Mouse (Mus musculus): ENCODE measurements around the gene Dcdc2a.

Dcdc2a gene

DNA sequence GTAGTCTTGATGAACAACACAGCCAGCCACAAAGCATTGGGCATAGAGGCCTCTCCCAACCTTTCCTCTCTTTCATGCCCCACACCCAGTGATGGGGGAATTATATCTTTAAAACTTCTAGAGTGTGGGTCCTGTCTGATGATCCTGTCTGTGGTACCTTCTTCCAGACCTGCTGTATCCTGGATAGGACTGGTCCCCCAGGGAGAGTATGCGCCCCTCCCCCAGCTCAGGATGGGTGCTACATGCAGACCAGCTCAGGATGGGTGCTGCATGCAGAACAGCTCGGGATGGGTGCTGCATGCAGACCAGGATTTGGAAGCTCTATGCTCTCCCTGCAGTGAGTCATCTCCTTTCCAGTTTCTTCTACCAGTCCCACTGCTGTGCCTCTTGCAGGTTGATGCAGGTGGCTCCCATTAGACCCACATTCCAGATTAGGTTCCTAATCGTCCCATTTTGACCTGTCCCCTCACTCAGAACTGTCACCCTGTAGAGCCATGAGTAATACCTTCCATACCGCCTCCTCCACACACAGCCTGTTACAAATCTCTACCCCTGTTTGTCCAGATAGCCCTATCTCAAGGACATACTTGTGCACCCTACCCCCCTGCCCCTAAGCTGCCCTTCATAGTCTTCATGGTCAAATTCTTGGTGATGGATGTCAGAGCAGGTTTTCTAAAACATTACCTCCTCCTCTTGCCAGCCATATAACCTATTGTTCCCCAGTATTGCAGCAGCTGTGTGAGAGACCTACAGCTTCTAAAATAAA lies 122.6 kb downstream of the Dcdc2a start:
- no peak for DNase-seq (ENCODE audit: low spot score)

DNA sequence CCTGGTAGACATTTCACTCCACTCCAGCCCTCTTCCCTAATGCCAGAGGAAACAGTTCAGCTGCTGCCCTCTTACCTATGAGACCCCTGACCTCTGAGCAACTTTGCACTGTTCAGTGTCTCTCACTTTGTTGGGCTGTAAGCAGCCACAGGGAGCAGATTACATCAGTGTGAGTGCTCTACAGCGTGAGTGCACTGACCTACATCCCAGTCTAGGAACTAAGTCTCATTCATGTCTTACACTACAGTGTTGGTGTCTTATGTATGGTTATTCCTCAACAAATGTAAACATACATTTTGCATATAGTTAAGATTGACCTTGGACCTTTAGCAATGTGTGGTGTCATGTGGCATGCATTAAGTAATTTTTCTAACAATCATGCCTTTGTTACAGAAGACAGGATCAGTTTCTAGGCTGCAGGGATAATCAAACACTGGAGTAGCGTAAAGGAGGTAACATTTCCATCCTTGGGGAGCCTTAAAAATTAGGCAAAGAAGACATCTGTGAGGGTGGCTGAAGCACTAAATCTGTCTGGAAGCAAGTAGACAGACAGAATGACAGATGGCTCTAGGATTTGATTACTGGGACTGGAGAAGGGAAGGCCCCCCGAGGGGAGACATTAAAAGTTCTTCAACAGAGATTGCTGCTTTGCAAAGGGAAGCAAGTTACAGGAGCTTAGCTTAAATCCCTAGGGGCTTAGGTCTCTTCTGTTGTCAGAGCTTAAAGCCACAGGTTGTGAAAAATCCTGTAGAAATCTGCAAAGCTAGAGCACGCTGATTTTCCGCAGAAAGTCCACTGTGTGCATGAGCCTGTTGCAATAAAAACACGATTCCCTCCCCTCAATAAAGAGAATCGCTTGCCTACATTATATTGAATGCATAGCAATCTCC lies 130.9 kb downstream of the Dcdc2a start:
- peak; percentile 9 for DNase-seq (ENCODE audit: low spot score)

GRCm38 (mm10) chr13:25187326-25187710 lies 131.5 kb downstream of the Dcdc2a start:
- DNase-seq (ENCODE audit: low spot score) = peak; percentile 33

DNA sequence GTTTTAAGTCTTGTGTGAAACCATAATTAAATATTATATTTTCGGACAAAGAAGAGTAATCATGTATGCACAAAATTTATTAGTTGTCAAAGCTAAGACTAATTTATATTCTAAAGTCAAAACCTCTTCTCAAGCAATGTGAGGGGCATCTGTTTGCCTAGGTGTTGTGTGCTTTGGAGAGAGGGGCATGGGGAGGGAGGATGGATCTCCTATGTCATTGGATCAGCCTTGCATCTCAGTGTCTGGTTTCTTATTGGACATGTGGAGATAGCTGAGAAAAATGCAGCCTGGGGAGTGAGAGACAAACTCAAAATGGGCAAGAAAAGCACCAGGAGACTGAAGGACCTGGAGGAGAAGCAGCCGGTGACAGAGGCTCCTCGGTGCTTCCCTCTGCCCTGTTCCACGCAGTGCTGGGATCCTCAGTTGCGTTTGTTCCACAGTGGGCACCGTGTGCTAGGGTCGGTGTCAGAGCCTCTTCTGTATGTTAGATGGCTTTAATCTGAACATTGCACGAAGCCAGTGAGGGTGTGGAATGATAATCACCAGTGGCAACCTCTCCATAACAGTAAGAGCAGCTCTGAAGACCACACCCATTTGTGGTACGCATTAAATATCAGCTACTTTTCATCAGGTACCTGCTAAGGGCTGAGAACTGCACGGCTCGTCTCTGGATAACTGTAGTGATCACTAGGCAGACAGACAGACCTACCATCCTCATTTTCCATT lies 133.8 kb downstream of the Dcdc2a start:
- no peak for DNase-seq (ENCODE audit: low spot score)

DNA sequence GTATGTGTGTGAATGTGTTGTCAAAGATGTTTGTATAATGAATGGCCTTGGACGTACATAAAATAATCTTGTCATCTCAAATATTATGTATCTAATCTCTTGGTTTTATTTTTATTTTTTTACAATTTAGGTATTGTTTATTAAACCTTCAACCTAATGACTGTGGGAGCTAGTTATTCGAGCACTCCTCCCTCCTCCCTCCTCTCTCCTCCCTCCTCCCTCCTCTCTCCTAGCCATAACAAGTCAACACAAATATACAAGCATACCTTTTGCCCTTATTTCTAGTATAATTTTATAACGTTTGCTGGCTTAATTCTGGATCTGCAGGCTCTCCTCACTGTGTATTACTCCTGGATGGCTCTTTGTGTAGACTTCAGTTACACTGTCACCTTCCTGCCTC lies 134.4 kb downstream of the Dcdc2a start:
- no peak for DNase-seq (ENCODE audit: low spot score)

DNA sequence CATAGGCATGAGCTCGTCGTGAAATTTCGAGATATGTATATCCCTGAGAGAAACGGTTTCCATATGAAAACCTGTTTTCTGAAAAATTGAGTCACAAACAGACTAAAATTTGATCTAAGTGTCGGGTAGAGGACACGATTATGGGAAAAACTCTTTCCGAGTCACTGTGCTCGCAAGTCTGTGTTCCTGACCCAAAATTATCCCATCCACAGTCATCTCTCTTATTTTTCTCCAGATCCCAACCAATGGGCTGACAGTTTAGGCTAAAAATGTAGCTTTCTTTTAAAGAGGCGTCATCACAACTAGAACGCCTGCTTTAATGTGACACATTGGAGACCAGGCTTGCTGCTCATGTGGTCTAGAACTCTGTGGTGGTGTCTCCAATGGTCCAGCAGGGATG lies 139.9 kb downstream of the Dcdc2a start:
- DNase-seq (ENCODE audit: low spot score) = no peak

DNA sequence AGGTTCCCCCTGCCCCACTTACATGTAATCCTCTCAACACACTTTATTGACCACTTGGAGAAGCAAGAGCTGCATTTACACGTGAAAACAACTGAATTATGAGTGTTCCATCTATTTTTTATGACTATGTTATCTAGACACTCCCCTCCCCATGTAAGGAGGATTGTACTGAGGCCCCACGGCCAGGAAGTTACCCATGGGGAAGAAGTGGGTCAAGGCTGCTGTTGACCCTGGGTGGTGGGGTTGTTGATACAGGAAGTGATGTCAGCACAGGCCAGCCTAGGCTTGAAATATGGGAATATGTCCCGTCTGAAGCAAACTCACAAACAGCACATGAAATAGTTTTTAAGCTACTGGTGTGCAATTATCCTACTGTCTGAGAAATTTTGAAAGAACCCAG lies 144.1 kb downstream of the Dcdc2a start:
- no peak for DNase-seq (ENCODE audit: low spot score)

- DNase-seq (ENCODE audit: low spot score) = no peak
Observed at GRCm38 (mm10) chr13:25206950-25207349, 151.1 kb downstream of the Dcdc2a start.

DNA sequence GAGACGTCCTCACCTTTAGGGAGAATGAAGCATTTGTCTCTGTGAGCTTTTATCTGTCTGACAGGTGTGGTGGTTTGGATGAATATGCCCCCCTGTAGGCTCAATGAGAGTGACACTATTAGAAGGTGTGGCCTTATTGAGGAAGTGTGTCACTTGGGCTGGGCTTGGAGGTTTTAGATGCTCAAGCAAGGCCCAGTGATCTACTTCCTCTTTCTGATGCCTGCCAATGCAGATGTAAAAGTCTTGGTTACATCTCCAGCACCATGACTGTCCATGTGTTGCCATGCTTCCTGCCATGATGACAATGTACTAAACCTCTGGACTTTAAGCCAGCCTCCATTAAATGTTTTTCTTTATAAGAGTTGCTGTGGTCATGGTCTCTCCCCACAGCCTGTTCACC lies 162.6 kb downstream of the Dcdc2a start:
- no peak for DNase-seq (ENCODE audit: low spot score)

DNA sequence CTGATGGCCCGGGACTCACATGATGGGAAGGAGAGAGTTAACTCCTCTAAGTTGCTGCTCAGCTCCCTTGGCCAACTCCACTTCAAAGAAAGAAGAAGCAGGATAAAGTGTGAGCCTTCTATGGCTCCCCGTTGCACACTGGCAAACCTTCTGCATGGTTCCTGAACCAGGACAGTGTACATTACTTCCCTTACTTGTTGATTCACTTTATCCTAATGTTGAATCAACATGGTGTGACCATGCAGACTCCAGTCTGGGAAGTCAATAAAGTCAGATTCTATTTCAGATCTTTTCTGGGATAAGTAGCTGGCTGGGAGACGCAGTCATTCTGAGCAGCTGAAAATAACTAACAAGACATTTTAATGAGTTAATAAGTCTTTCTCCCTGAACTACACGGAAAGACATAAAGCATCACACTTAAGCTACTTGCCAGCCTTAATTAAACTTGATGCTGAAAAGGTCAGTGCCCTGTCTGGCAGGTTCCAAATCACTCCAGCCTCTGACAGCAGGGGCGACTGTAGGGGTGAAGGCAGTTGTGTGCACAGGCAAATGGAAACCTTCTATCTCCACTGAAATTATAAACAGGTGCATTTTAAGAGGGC lies 164.5 kb downstream of the Dcdc2a start:
- peak; percentile 77 for DNase-seq (ENCODE audit: low spot score)

GRCm38 (mm10) chr13:25251893-25252292 lies 196.1 kb downstream of the Dcdc2a start:
- DNase-seq (ENCODE audit: low spot score) = no peak

DNA sequence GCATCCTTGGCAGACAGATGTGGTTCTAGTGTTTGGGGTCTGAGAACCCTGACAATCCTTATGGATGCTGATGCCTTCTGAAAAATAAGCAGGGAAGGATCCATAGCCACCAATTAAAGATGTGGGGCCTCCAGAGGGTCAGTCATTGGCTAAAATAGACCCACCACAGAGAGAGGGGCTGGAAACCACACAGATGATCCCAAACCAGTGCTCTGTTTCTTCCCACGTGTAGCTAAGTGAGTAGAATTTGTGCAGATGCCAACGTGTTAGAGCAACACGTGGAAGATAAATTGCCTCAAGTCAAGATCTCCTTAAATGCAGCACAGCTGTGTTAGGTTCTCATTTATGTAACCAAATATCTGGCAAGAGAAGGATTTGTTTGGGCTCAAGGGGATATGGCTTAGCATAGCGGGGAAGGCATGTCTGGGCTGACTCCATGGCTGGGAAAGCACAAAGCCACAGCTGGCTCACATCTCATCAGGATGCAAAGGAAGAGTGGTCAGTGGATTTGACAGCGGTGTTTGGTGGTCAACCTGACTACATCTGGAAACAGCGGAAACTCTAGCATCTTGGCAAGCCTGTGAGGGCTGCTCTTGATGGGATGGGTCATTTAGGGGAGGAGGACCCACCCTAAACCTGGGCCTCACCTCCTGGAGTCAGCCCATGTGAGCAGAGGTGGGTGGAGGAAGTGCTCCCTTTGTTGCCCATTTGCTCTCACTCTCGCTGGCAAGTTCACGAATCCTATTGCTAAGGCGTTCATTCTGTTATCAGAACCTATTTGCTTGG lies 198.9 kb downstream of the Dcdc2a start:
- no peak for DNase-seq (ENCODE audit: low spot score)

- DNase-seq (ENCODE audit: low spot score) = no peak
Observed at GRCm38 (mm10) chr13:25257608-25258007, 201.8 kb downstream of the Dcdc2a start.

Data from MN1 (cell line).